Mouse (Mus musculus) midbrain, postnatal 0 days (tissue): ENCODE results near the gene Serinc3. TPM values are rescaled to one million over a fixed set of nuclear protein-coding genes. Genes with fewer than 3 reads are reported as not detected.

ENCODE experiments used
- ATAC-seq: fragments of 200-750 bp; cut with Nextera tagmentation; 2 replicates; pipeline ENCODE4 v1.8.0; 2017; ENCODE audit warnings: moderate number of reproducible peaks, mild to moderate bottlenecking, moderate TSS enrichment, moderate library complexity; ENCODE audit not compliant: low FRiP score
- DNase-seq: peaks from one replicate; pipeline ENCODE4 v3.0.0-alpha.2; 2015; ENCODE audit warnings: low spot score
- H3K27ac ChIP-seq: fragments of 300-500 bp; sonication (generic); 2 replicates; pipeline ENCODE4 v1.5.1; 2014; ENCODE audit warnings: low read depth, mild to moderate bottlenecking, low read length, mixed read lengths
- H3K27me3 ChIP-seq: fragments of 300-500 bp; sonication (generic); 2 replicates; pipeline ENCODE4 v1.6.1; 2014; ENCODE audit warnings: low read length, control low read depth, mixed read lengths; ENCODE audit not compliant: insufficient read depth
- H3K36me3 ChIP-seq: fragments of 300-500 bp; sonication (generic); 2 replicates; pipeline ENCODE4 v1.6.1; 2014; ENCODE audit warnings: low read length, control low read depth, mixed read lengths; ENCODE audit not compliant: insufficient read depth
- H3K4me1 ChIP-seq: fragments of 300-500 bp; sonication (generic); 2 replicates; pipeline ENCODE4 v1.6.1; 2014; ENCODE audit warnings: mild to moderate bottlenecking, control low read depth, antibody characterized with exemption, low read length, mixed read lengths; ENCODE audit not compliant: insufficient read depth
- H3K4me2 ChIP-seq: fragments of 300-500 bp; sonication (generic); 2 replicates; pipeline ENCODE4 v1.6.1; 2014; ENCODE audit warnings: low read depth, mild to moderate bottlenecking, low read length, mixed read lengths; ENCODE audit not compliant: poor library complexity, severe bottlenecking
- H3K4me3 ChIP-seq: fragments of 300-500 bp; sonication (generic); 2 replicates; pipeline ENCODE4 v1.5.1; 2014; ENCODE audit warnings: low read depth, mild to moderate bottlenecking, low read length, moderate library complexity
- H3K9ac ChIP-seq: fragments of 300-500 bp; sonication (generic); replicated peaks from 2 replicates; pipeline ENCODE4 v1.6.1; 2014; ENCODE audit warnings: mild to moderate bottlenecking, low read length, moderate library complexity, mixed read lengths; ENCODE audit not compliant: poor library complexity, severe bottlenecking
- H3K9me3 ChIP-seq: fragments of 300-500 bp; sonication (generic); 2 replicates; pipeline ENCODE4 v1.6.1; 2016; ENCODE audit warnings: low read length, control low read depth
- CTCF ChIP-seq: IDR thresholded peaks from 2 replicates; pipeline ENCODE4 v1.5.1; 2016; ENCODE audit warnings: antibody characterized with exemption, mild to moderate bottlenecking
- WGBS: fragments of 180-500 bp; shearing (Covaris S2); extraction: QIAGEN DNeasy Blood & Tissue Kit; methylation state at CpG from one replicate; pipeline ENCODE4 v1.1.7; 2014; 5-methylcytosine and 5-hydroxymethylcytosine counted together
- polyA plus RNA-seq: library from polyadenylated mRNA; unstranded; fragments of >200 nt; fragmentation: Nextera tagmentation; extraction: Ambion mirVana; gene quantifications from 2 replicates; pipeline ENCODE4 v1.2.1, GENCODE M21; 2015
- total RNA-seq: library from RNA; depleted of rRNA; stranded (reverse); fragments of >200 nt; gene quantifications from 2 replicates; pipeline ENCODE4 v1.2.3, GENCODE M21; 2014

Gene Serinc3
- total and polyA plus RNA-seq, 2 experiments from 2014 or later: 35.9 to 96.1 TPM

DNA sequence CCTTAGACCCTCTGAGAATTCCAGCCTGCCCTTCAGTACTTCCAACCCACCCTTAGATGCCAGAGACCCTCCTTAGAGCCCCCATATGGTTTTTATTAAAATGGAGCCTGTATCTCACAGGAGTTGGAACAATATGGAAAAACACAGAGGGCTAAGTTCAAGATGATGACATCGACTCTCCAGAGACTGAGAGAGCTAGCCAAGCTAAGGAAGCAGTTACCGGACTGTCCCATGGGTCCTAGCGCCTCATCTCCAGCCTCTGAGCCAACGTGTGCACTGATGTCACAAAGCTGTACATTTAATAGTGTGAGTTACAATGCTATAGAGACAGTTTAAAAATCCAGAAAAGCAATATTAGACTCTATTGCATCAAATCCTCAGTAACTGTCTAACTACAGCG lies 53.9 kb downstream of the Serinc3 start:
- H3K4me1 ChIP-seq: no peaks in the 10 kb centered on the region
- H3K4me2 ChIP-seq: no peak overlapping the region
- no peaks in the 10 kb centered on the region for H3K36me3 ChIP-seq
- no peaks in the 10 kb centered on the region for H3K27me3 ChIP-seq
- no peak for DNase-seq
- H3K9ac ChIP-seq: no peak overlapping the region
- TF ChIP-seq CTCF: no peak
- no peaks in the 10 kb centered on the region for H3K9me3 ChIP-seq
- no peak overlapping the region for H3K4me3 ChIP-seq
- 75% methylated on average over 5 of the region's 5 CpGs for WGBS
- no peak for ATAC-seq
- H3K27ac ChIP-seq: no peak overlapping the region

- ATAC-seq: no peak
- 71% methylated on average over 12 of the region's 12 CpGs for WGBS
Measured at GRCm38 (mm10) chr2:163590211-163590610, 54.7 kb downstream of the Serinc3 start.

GRCm38 (mm10) chr2:163587506-163587905 lies 57.4 kb downstream of the Serinc3 start:
- H3K27me3 ChIP-seq: no peaks in the 10 kb centered on the region
- ATAC-seq (no peak), DNase-seq (no peak)
- TF ChIP-seq CTCF: no peak
- H3K9ac ChIP-seq: no peak overlapping the region
- no peaks in the 10 kb centered on the region for H3K4me1 ChIP-seq
- no peak overlapping the region for H3K27ac ChIP-seq
- H3K9me3 ChIP-seq: no peaks in the 10 kb centered on the region
- no peaks in the 10 kb centered on the region for H3K36me3 ChIP-seq
- WGBS: 83% methylated on average over 5 of the region's 5 CpGs
- no peak overlapping the region for H3K4me2 ChIP-seq
- H3K4me3 ChIP-seq: no peak overlapping the region

More at GRCm38 (mm10) chr2:163590211-163590610, 54.7 kb downstream of the Serinc3 start:
- Histone ChIP-seq H3K27me3 (no peaks in the 10 kb centered on the region), H3K36me3 (no peaks in the 10 kb centered on the region), H3K4me3 (no peak overlapping the region), H3K4me2 (no peak overlapping the region), H3K4me1 (no peaks in the 10 kb centered on the region), H3K9me3 (no peaks in the 10 kb centered on the region), H3K9ac (no peak overlapping the region), H3K27ac (no peak overlapping the region)
- DNase-seq: no peak
- no peak for TF ChIP-seq CTCF

DNA sequence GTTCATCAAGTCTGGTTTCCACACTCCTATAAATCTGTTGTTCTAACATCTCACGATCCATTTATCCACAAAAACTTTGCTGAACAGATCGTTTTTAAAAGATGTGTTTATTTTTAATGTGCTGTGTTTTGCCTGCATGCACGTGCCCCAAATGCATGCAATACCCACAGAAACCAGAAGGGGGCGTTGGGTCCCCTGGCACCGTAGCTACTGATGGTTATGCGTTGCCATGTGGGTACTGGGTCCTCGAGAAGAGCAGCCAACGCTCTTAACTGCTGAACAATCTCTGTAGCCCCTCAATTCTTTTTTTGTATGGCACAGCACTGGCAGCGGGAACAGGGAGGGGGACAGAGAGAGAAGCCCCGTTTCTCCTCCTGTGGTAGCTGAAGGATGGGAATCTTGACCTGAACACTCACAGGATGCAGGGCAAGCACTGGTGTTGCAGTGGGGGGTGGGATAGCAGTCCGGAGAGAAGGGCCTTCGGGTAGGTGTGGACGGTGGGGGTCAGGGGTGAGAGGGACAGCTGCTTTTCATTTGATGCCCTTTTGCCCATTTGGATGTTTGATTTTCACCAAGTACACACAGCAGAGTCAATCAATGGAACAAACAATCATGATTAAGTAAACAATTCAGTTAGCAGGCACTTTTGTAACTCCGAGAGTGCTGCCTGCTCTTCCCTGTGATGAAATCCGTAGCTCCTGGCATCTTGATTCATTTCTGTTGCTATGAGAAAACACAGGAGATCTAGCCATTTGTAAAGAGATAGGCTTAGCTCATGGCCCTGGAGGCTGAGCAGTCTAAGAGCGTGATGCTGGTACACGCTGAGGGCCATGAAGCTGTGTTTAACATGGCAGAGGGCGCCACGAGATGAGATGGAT lies 58.3 kb downstream of the Serinc3 start:
- 47% methylated on average over 19 of the region's 19 CpGs for WGBS
- Histone ChIP-seq H3K36me3 (no peaks in the 10 kb centered on the region), H3K4me3 (no peak overlapping the region), H3K27ac (no peak overlapping the region), H3K27me3 (no peaks in the 10 kb centered on the region), H3K9ac (no peak overlapping the region), H3K4me1 (no peaks in the 10 kb centered on the region), H3K4me2 (no peak overlapping the region), H3K9me3 (no peaks in the 10 kb centered on the region)
- peak; percentile 82 for TF ChIP-seq CTCF
- ATAC-seq: no peak
- DNase-seq: peak; percentile 54

GRCm38 (mm10) chr2:163584088-163584426 lies 60.9 kb downstream of the Serinc3 start:
- no peak overlapping the region for H3K4me3 ChIP-seq
- no peak for TF ChIP-seq CTCF
- H3K4me1 ChIP-seq: no peaks in the 10 kb centered on the region
- H3K27me3 ChIP-seq: no peaks in the 10 kb centered on the region
- H3K27ac ChIP-seq: no peak overlapping the region
- ATAC-seq (no peak), DNase-seq (peak; percentile 25)
- WGBS: 79% methylated on average over 10 of the region's 10 CpGs
- no peak overlapping the region for H3K4me2 ChIP-seq
- H3K36me3 ChIP-seq: no peaks in the 10 kb centered on the region
- no peak overlapping the region for H3K9ac ChIP-seq
- H3K9me3 ChIP-seq: no peaks in the 10 kb centered on the region

- Histone ChIP-seq H3K4me2 (no peak overlapping the region), H3K27me3 (no peaks in the 10 kb centered on the region), H3K4me3 (no peak overlapping the region), H3K36me3 (no peaks in the 10 kb centered on the region), H3K27ac (no peak overlapping the region), H3K9me3 (no peaks in the 10 kb centered on the region), H3K9ac (no peak overlapping the region), H3K4me1 (no peaks in the 10 kb centered on the region)
- ATAC-seq (no peak), DNase-seq (peak; percentile 57)
- TF ChIP-seq CTCF: no peak
- WGBS: 89% methylated on average over 10 of the region's 10 CpGs
Measured at GRCm38 (mm10) chr2:163583226-163584087, 61.5 kb downstream of the Serinc3 start.
